Mouse (Mus musculus): ENCODE results near the gene Krtap5-4. TPM values are rescaled to one million over a fixed set of nuclear protein-coding genes. Genes with fewer than 3 reads are reported as not detected.
"Not testable (repeated sequence)": the region's sequence is repeated elsewhere in the genome, so short reads cannot be mapped to it uniquely, and the experiment has no call there.

The Krtap5-4 gene
- not detected in 2 replicates for total RNA-seq (2014; rRNA removed)
- polyA plus RNA-seq (2015; fragmentation: Nextera tagmentation; extraction: Ambion mirVana) = not detected in 2 replicates

DNA sequence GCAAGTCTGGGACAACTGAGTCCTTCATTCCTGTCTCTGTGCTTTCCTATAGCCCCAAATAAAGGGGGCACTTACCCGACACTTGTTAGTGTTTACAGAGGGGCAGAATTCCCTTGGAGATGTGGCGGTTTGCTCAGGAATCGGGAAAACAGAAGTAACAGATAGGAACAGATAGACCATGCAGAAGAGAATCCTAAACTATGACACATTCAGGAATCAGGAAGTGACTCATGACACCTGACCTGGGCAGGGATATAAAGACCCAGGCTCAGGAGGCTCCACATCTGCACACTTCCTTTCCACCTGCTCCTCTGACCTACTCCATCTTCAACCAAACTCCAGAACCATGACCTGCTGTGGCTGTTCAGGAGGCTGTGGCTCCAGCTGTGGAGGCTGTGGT, at the start of gene Krtap5-4:
Gene Krtap5-4 (plus strand): TSS at position 301 of the 400 bp plus-strand sequence.
- no peak for DNase-seq
- WGBS = 68% methylated on average over 3 of the region's 3 CpGs

DNA sequence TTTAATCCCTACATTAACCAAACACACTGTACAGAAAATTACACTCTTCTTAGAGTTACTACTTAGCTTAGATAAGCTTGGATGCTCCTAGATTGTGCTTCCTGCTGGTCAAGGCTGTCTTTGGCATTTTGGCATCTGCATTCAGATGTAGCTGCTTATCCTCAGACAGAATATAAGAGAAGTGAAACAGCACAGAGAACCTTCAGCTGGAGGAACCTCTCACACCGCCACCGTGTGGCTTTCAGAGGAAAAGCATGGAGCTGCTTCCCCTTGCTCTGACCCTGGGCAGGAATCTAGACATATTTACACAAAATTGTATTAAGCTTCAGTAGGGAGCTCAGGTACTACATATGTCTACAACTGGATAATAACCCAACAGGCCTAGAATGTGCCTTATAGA, 47.8 kb upstream of the Krtap5-4 start:
- Histone ChIP-seq H3K4me1 (ENCODE audit: insufficient read depth) (no peaks in the 10 kb centered on the region), H3K27me3 (ENCODE audit: insufficient read depth, low read length) (no peaks in the 10 kb centered on the region), H3K27ac (ENCODE audit: low read depth, low read length) (no peak overlapping the region), H3K4me2 (ENCODE audit: low read depth) (no peak overlapping the region), H3K9ac (no peak overlapping the region), H3K4me3 (ENCODE audit: low read depth, low read length) (no peak overlapping the region), H3K36me3 (ENCODE audit: insufficient read depth) (no peaks in the 10 kb centered on the region), H3K9me3 (ENCODE audit: low read length) (no peaks in the 10 kb centered on the region)
- 0% methylated on average over 2 of the region's 2 CpGs for WGBS
- ATAC-seq (peak; percentile 69), DNase-seq (peak; percentile 48)
- peak; percentile 78 for TF ChIP-seq CTCF (IDR thresholded peaks at IDR 0.05; ENCODE audit: low read depth)

More for the DNA sequence above, at the start of gene Krtap5-4:
- ATAC-seq = no peak
- Histone ChIP-seq H3K36me3 (ENCODE audit: insufficient read depth) (no peaks in the 10 kb centered on the region), H3K4me3 (ENCODE audit: low read depth, low read length) (no peak within 1 kb of the TSS), H3K9me3 (ENCODE audit: low read length) (no peaks in the 10 kb centered on the region), H3K27ac (ENCODE audit: low read depth, low read length) (no peak within 1 kb of the TSS), H3K9ac (no peak within 1 kb of the TSS), H3K4me2 (ENCODE audit: low read depth) (no peak within 1 kb of the TSS), H3K27me3 (ENCODE audit: insufficient read depth, low read length) (no peaks in the 10 kb centered on the region), H3K4me1 (ENCODE audit: insufficient read depth) (no peaks in the 10 kb centered on the region)
- no peak for TF ChIP-seq CTCF (IDR thresholded peaks at IDR 0.05; ENCODE audit: low read depth)

GRCm38 (mm10) chr7:142258254-142258653, 45.1 kb upstream of the Krtap5-4 start, which contains the start of gene Gm2431:
TSS of gene Gm2431 (minus strand) at chr7:142258354.
- WGBS = 60% methylated on average over 1 of the region's 1 CpGs
- ATAC-seq; H3K4me1 ChIP-seq (ENCODE audit: insufficient read depth); H3K4me3 ChIP-seq (ENCODE audit: low read depth, low read length); H3K9me3 ChIP-seq (ENCODE audit: low read length); H3K4me2 ChIP-seq (ENCODE audit: low read depth); DNase-seq; H3K27me3 ChIP-seq (ENCODE audit: insufficient read depth, low read length); H3K9ac ChIP-seq; H3K36me3 ChIP-seq (ENCODE audit: insufficient read depth); H3K27ac ChIP-seq (ENCODE audit: low read depth, low read length): not testable (repeated sequence)

DNA sequence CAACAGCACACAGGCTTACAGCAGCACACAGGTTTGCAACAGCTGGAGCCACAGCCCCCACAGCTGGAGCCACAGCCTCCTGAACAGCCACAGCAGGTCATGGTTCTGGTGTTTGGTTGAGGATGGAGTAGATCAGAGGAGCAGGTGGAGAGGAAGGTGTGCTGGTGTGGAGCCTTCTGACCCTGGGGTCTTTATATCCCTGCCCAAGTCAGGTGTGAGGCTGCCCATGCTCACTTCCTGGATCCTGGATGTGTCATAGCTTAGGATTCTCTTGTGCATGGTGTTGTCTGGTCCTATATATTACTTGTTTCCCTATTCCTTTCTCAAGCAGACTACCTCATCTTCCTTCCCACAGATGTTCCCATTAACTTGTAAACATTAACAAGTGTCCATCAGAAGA, 29.1 kb upstream of the Krtap5-4 start, which contains the start of gene Gm4559:
Gene Gm4559 (minus strand): TSS at position 101 of the 400 bp plus-strand sequence.
- not testable (repeated sequence) for DNase-seq; H3K4me3 ChIP-seq (ENCODE audit: low read depth, low read length); H3K9me3 ChIP-seq (ENCODE audit: low read length); H3K9ac ChIP-seq; H3K27ac ChIP-seq (ENCODE audit: low read depth, low read length); H3K36me3 ChIP-seq (ENCODE audit: insufficient read depth); ATAC-seq; H3K4me1 ChIP-seq (ENCODE audit: insufficient read depth); H3K4me2 ChIP-seq (ENCODE audit: low read depth); H3K27me3 ChIP-seq (ENCODE audit: insufficient read depth, low read length)

DNA sequence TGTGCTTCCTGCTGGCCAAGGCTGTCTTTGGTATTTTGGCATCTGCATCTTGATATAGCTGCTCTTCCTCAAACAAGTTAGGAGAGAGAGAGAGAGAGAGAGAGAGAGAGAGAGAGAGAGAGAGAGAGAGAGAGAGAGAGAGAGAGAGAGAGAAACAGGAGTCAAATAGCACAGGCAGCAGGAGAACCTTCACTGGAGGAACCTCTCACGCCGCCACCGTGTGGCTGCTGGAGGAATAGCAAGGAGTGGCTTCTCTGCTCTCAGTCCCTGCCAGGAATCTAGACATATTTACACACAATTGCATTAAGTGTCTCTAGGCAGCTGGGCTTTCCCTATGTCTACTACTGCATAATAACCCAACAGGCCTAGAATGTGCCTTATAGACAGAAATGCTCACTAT, 25.2 kb upstream of the Krtap5-4 start:
- H3K27me3 ChIP-seq (ENCODE audit: insufficient read depth, low read length); H3K4me1 ChIP-seq (ENCODE audit: insufficient read depth); H3K27ac ChIP-seq (ENCODE audit: low read depth, low read length); H3K4me2 ChIP-seq (ENCODE audit: low read depth); H3K9ac ChIP-seq; H3K9me3 ChIP-seq (ENCODE audit: low read length); H3K4me3 ChIP-seq (ENCODE audit: low read depth, low read length); H3K36me3 ChIP-seq (ENCODE audit: insufficient read depth): not testable (repeated sequence)
- 1% methylated on average over 3 of the region's 3 CpGs for WGBS
- peak; percentile 74 for TF ChIP-seq CTCF (IDR thresholded peaks at IDR 0.05; ENCODE audit: low read depth)
- peak; percentile 74 for DNase-seq
- peak; percentile 67 for ATAC-seq

DNA sequence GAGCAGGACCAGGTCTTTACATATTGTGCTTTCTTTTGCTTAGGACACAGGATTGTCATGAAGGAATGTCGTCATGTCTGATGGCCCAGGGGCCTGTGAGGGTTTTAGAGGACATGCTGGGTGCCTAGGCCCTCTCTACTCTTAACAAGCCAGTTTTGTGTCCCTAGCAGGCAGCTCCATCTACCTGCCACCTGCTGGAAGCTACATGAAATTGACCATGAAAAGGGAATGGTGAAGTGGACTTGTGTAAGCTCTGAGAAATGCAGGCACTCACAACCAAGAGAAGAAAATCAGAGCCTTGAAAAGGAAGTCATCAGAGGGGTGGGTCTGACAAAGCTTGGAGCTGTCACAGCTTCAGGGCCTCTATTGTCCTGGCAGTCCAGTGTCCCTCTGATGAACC, 24.1 kb upstream of the Krtap5-4 start:
- not testable (repeated sequence) for H3K36me3 ChIP-seq (ENCODE audit: insufficient read depth); H3K27me3 ChIP-seq (ENCODE audit: insufficient read depth, low read length); H3K4me3 ChIP-seq (ENCODE audit: low read depth, low read length); H3K9me3 ChIP-seq (ENCODE audit: low read length); DNase-seq; ATAC-seq; H3K27ac ChIP-seq (ENCODE audit: low read depth, low read length); H3K4me1 ChIP-seq (ENCODE audit: insufficient read depth); H3K9ac ChIP-seq; H3K4me2 ChIP-seq (ENCODE audit: low read depth)
- 0 out of 2 replicates have a peak, but pooled peaks have one; percentile 24 for TF ChIP-seq CTCF (IDR thresholded peaks at IDR 0.05; ENCODE audit: low read depth)
- WGBS = 71% methylated on average over 1 of the region's 1 CpGs

DNA sequence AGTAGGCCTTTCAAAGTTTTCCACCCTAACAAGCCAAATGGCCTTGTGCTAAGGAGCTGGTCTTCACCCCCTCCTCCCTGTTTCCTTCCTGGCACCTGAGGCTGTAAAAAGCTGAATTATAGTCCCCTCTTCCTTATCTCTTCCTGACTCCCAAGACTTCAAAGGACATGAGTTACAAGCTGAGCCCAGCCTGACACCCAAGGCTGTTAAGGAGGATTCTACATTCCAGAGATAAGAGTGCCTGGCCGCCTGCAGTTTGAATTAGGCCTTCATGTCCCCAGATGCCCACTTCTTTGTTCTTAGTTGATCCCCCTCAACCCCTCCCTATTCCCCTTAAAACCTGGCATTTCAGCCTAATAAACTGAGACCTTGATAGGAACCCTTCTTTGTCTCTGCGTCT, 20.5 kb upstream of the Krtap5-4 start:
- ATAC-seq; H3K27me3 ChIP-seq (ENCODE audit: insufficient read depth, low read length); H3K4me2 ChIP-seq (ENCODE audit: low read depth); H3K27ac ChIP-seq (ENCODE audit: low read depth, low read length); H3K4me3 ChIP-seq (ENCODE audit: low read depth, low read length); H3K4me1 ChIP-seq (ENCODE audit: insufficient read depth); DNase-seq; H3K9me3 ChIP-seq (ENCODE audit: low read length); H3K9ac ChIP-seq; H3K36me3 ChIP-seq (ENCODE audit: insufficient read depth): not testable (repeated sequence)
- 33% methylated on average over 2 of the region's 2 CpGs for WGBS

Data from forebrain, postnatal 0 days (tissue).